Mouse (Mus musculus) lung, postnatal 0 days (tissue): Measurements from ENCODE around the gene Arfrp1. TPM values are rescaled to one million over a fixed set of nuclear protein-coding genes. Genes with fewer than 3 reads are reported as not detected.

Source experiments
- ATAC-seq: fragments of 200-750 bp; cut with Nextera tagmentation; 2 replicates; pipeline ENCODE4 v1.8.0; 2017; ENCODE audit warnings: moderate library complexity
- DNase-seq: peaks from one replicate; pipeline ENCODE4 v3.0.0-alpha.2; 2016; ENCODE audit warnings: low spot score
- H3K27ac ChIP-seq: fragments of 300-500 bp; sonication (generic); 2 replicates; pipeline ENCODE4 v1.5.1; 2014; ENCODE audit warnings: antibody characterized with exemption, mild to moderate bottlenecking, low read length, mixed read lengths
- H3K27me3 ChIP-seq: fragments of 300-500 bp; sonication (generic); replicated peaks from 2 replicates; pipeline ENCODE4 v1.6.1; 2014; ENCODE audit warnings: low read length, mixed read lengths; ENCODE audit not compliant: insufficient read depth
- H3K36me3 ChIP-seq: fragments of 300-500 bp; sonication (generic); 2 replicates; pipeline ENCODE4 v1.6.1; 2014; ENCODE audit warnings: low read length, mixed read lengths; ENCODE audit not compliant: insufficient read depth
- H3K4me1 ChIP-seq: fragments of 300-500 bp; sonication (generic); 2 replicates; pipeline ENCODE4 v1.6.1; 2014; ENCODE audit warnings: antibody characterized with exemption, low read depth, low read length, mixed read lengths; ENCODE audit not compliant: insufficient read depth
- H3K4me2 ChIP-seq: fragments of 300-500 bp; sonication (generic); replicated peaks from 2 replicates; pipeline ENCODE4 v1.6.1; 2014; ENCODE audit warnings: low read depth, mild to moderate bottlenecking, low read length, moderate library complexity, mixed read lengths
- H3K4me3 ChIP-seq: fragments of 300-500 bp; sonication (generic); 2 replicates; pipeline ENCODE4 v1.5.1; 2014; ENCODE audit warnings: low read depth, low read length
- H3K9ac ChIP-seq: fragments of 300-500 bp; sonication (generic); replicated peaks from 2 replicates; pipeline ENCODE4 v1.6.1; 2014; ENCODE audit warnings: low read depth, mild to moderate bottlenecking
- H3K9me3 ChIP-seq: fragments of 300-500 bp; sonication (generic); 2 replicates; pipeline ENCODE4 v1.6.1; 2016; ENCODE audit warnings: low read length, mixed read lengths
- CTCF ChIP-seq: IDR thresholded peaks from 2 replicates; pipeline ENCODE4 v1.5.1; 2016; ENCODE audit warnings: antibody characterized with exemption, mild to moderate bottlenecking
- EP300 ChIP-seq: IDR thresholded peaks from 2 replicates; pipeline ENCODE4 v1.6.1; 2016; ENCODE audit warnings: antibody characterized with exemption, mild to moderate bottlenecking, control low read depth
- WGBS: fragments of 180-500 bp; shearing (Covaris S2); extraction: QIAGEN DNeasy Blood & Tissue Kit; methylation state at CpG from one replicate; pipeline ENCODE4 v1.1.7; 2014; 5-methylcytosine and 5-hydroxymethylcytosine counted together
- polyA plus RNA-seq: library from polyadenylated mRNA; unstranded; fragments of >200 nt; fragmentation: Nextera tagmentation; extraction: Ambion mirVana; gene quantifications from 2 replicates; pipeline ENCODE4 v1.2.1, GENCODE M21; 2015

Gene Arfrp1
- polyA plus RNA-seq, 1 experiment from 2014 or later, result 46.6 TPM

- Histone ChIP-seq H3K27ac (0 out of 2 replicates have a peak overlapping the region, but pooled peaks have one; percentile 22), H3K9ac (no peak overlapping the region), H3K9me3 (no peaks in the 10 kb centered on the region), H3K4me1 (no peaks in the 10 kb centered on the region; the same call in 1 of the 2 replicates), H3K4me2 (no peak overlapping the region), H3K27me3 (no peaks in the 10 kb centered on the region), H3K36me3 (peaks cover 4% of the 10 kb centered on the region; the same call in 1 of the 2 replicates), H3K4me3 (no peak overlapping the region)
- WGBS, result 70% methylated on average over 3 of the region's 4 CpGs
- TF ChIP-seq EP300, result no peak
- no peak for TF ChIP-seq CTCF
- DNase-seq, result no peak
- no peak for ATAC-seq
These were observed 21.5 kb upstream of the Arfrp1 start for GRCm38 (mm10) chr2:181386663-181387210.

DNA sequence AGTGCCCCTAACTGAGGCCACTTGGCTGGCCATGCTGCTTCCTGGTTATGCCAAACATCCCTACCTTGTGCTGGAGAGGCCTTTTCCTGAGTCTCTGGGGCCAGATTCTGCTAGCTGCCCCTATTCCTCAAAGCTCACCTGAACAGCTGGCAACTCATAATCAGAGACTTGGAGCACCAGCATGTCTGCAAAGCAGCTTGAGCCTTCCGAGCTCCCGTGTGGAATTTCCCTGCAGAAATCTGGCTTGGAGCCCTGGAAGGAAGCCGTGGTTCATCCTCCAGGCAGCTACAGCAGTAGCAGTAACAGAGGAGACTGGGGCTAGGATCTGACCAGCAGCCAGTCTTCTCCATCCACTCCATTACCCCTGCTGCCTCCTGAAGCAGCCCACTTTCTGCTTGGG is 20.7 kb upstream of the Arfrp1 start:
- peak overlapping the region; percentile 76; the same call in 1 of the 2 replicates for H3K27ac ChIP-seq
- no peaks in the 10 kb centered on the region for H3K9me3 ChIP-seq
- H3K36me3 ChIP-seq, result peaks cover 10% of the 10 kb centered on the region; the same call in 1 of the 2 replicates
- TF ChIP-seq CTCF, result no peak
- no peak for TF ChIP-seq EP300
- no peak overlapping the region for H3K4me2 ChIP-seq
- ATAC-seq (no peak), DNase-seq (no peak)
- 36% methylated on average over 3 of the region's 3 CpGs for WGBS
- no peaks in the 10 kb centered on the region; the same call in 1 of the 2 replicates for H3K4me1 ChIP-seq
- H3K9ac ChIP-seq, result no peak overlapping the region
- H3K4me3 ChIP-seq, result no peak overlapping the region
- H3K27me3 ChIP-seq, result no peaks in the 10 kb centered on the region

GRCm38 (mm10) chr2:181384919-181385391 is 19.8 kb upstream of the Arfrp1 start:
- no peaks in the 10 kb centered on the region; the same call in 1 of the 2 replicates for H3K4me1 ChIP-seq
- 51% methylated on average over 4 of the region's 4 CpGs for WGBS
- H3K36me3 ChIP-seq, result peaks cover 20% of the 10 kb centered on the region
- no peak overlapping the region for H3K4me3 ChIP-seq
- TF ChIP-seq EP300, result peak; percentile 42; the same call in 1 of the 2 replicates
- TF ChIP-seq CTCF, result no peak
- peak overlapping the region; percentile 76 for H3K27ac ChIP-seq
- H3K4me2 ChIP-seq, result no peak overlapping the region
- H3K27me3 ChIP-seq, result no peaks in the 10 kb centered on the region
- no peaks in the 10 kb centered on the region for H3K9me3 ChIP-seq
- DNase-seq (peak; percentile 83), ATAC-seq (peak; percentile 93)
- no peak overlapping the region for H3K9ac ChIP-seq

DNA sequence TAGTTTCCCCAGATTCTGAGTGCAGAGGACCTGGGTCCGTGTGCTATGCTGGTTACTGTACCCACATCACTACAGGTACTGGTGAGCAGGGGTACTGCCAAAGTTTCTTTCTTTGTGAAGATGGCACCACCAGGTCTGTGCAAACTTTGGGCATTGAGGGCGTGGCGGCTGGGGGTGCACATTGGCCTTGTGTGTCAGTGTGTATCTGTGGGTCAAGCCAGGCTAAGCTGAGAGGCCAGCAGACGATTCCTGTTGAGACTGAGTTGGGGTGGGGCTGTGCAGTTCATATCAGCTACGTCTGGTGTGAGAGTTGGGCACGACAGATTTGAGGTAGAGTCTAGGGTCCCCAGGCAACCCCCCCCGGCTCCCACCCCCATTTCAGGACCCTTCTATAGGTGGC is 19.3 kb upstream of the Arfrp1 start:
- Histone ChIP-seq H3K9me3 (no peaks in the 10 kb centered on the region), H3K27ac (peak overlapping the region; percentile 76), H3K27me3 (no peaks in the 10 kb centered on the region), H3K4me3 (no peak overlapping the region), H3K9ac (no peak overlapping the region), H3K36me3 (peaks cover 25% of the 10 kb centered on the region), H3K4me1 (no peaks in the 10 kb centered on the region; the same call in 1 of the 2 replicates), H3K4me2 (no peak overlapping the region)
- DNase-seq (peak; percentile 46), ATAC-seq (peak; percentile 59)
- no peak for TF ChIP-seq EP300
- TF ChIP-seq CTCF, result no peak
- 55% methylated on average over 7 of the region's 7 CpGs for WGBS

DNA sequence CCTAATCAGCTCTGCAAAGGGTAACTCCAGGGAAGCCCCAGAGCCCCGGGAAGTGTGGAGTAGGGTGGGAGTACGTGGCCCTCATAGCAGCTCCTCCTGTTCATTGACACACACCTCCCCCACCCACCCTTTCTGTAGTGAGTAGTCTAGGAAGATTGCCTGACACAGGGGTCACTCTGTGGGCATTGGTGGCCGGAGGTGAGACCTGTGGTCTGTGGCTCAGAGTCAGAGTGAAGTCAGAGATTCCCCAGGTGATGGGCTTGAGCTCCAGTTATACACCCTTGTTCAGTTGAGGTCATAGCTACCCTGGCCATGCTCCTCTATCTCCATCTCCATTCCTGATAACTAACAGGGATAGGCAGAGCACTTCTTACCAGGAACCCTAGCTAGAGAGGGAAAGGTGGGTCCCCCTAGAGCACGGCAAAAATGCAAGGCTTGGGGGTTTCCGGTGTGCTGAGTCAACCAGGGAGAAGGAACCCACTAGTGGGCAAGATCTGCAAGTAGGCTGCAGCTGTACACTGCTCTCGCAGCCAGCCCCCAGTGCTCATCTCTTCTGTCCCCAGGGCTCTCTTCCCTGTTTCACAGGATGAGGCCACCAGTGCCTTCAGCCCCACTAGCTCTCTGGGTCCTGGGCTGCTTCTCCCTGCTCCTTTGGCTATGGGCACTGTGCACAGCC is 16.6 kb upstream of the Arfrp1 start:
- no peak for TF ChIP-seq CTCF
- TF ChIP-seq EP300, result no peak
- peaks cover 28% of the 10 kb centered on the region for H3K36me3 ChIP-seq
- 89% methylated on average over 6 of the region's 6 CpGs for WGBS

GRCm38 (mm10) chr2:181381107-181381506 is 15.9 kb upstream of the Arfrp1 start:
- ATAC-seq, result no peak
- peaks cover 28% of the 10 kb centered on the region for H3K36me3 ChIP-seq

More for the DNA sequence above, 16.6 kb upstream of the Arfrp1 start:
- Histone ChIP-seq H3K9me3 (no peaks in the 10 kb centered on the region), H3K4me2 (no peak overlapping the region), H3K27me3 (no peaks in the 10 kb centered on the region), H3K9ac (no peak overlapping the region), H3K4me1 (no peaks in the 10 kb centered on the region; the same call in 1 of the 2 replicates), H3K27ac (no peak overlapping the region), H3K4me3 (no peak overlapping the region)
- no peak for ATAC-seq
- no peak for DNase-seq

More at GRCm38 (mm10) chr2:181381107-181381506, 15.9 kb upstream of the Arfrp1 start:
- Histone ChIP-seq H3K4me1 (no peaks in the 10 kb centered on the region; the same call in 1 of the 2 replicates), H3K4me3 (no peak overlapping the region), H3K27ac (no peak overlapping the region), H3K27me3 (no peaks in the 10 kb centered on the region), H3K9ac (no peak overlapping the region), H3K9me3 (no peaks in the 10 kb centered on the region), H3K4me2 (no peak overlapping the region)
- no peak for DNase-seq
- 78% methylated on average over 5 of the region's 5 CpGs for WGBS
- TF ChIP-seq EP300 (no peak), CTCF (no peak)
